Mouse (Mus musculus): ENCODE results near the gene Spam1. TPM values are rescaled to one million over a fixed set of nuclear protein-coding genes. Genes with fewer than 3 reads are reported as not detected.

Gene Spam1
- total and polyA plus RNA-seq, 3 experiments, result not detected

DNA sequence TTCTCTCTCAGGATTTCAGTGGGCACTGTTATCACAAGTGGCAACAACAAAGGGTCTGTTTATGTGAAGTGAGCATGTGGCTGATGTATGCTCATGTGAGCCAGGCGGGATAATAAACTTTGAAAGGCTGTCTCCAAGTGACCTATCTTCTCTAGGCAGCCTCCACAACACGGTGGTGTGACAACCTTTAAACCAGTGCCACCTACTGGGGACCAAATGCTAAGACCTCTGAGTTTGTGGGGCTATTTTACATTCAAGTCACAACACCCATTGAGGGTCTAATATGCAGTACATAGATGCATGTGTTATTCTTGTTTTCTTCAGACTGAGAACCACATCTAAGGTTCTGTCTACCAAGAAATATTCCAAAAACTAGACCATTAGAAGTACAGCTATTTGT lies 31.1 kb downstream of the Spam1 start:
- TF ChIP-seq BHLHE40 (IDR thresholded peaks at IDR 0.05; ENCODE audit: low read depth, low read length), result no peak
- no peak for TF ChIP-seq ELF1 (IDR thresholded peaks at IDR 0.05; ENCODE audit: low read depth, low read length)
- TF ChIP-seq CTCF (conservative IDR thresholded peaks at IDR 0.05 in 1 of 2, IDR thresholded peaks at IDR 0.05 in 1 of 2; ENCODE audit: low read depth in 2 of 2, low read length in 2 of 2), result peak; percentile 21 to 67; a peak in 3 of 4 replicates
- TF ChIP-seq SMC3 (IDR thresholded peaks at IDR 0.05; ENCODE audit: low read depth, low read length), result peak; percentile 61
- peak; percentile 60 for TF ChIP-seq RAD21 (IDR thresholded peaks at IDR 0.05; ENCODE audit: low read depth, low read length)
- DNase-seq (ENCODE audit: extremely low read depth), result peak; percentile 35
- H3K79me2 ChIP-seq (replicated peaks; ENCODE audit: control insufficient read depth, extremely low read depth, insufficient read depth, poor library complexity, severe bottlenecking), result no peaks in the 10 kb centered on the region
- dilution Hi-C loops (cut with MboI; ENCODE audit: extremely low pct_ligation_motif_present, extremely low pct_unique_long_range_greater_than_20kb, low sequenced_read_pairs) (no loop called here), in situ Hi-C loops (cut with MboI; ENCODE audit: low pct_ligation_motif_present, low pct_unique_long_range_greater_than_20kb, low sequenced_read_pairs) (no loop called here)
- H3K4me3 ChIP-seq (replicated peaks in 1 of 3; ENCODE audit: low read depth in 2 of 3, low read length in 2 of 3, poor library complexity in 1 of 3), result no peak overlapping the region
- H3K9ac ChIP-seq (ENCODE audit: insufficient read depth, low read depth), result no peak overlapping the region
- no peaks in the 10 kb centered on the region for H3K27me3 ChIP-seq (replicated peaks)
- no peaks in the 10 kb centered on the region for H3K9me3 ChIP-seq (replicated peaks; ENCODE audit: low read length)
- no peak overlapping the region for H3K4me2 ChIP-seq (ENCODE audit: insufficient read depth, low read depth, poor library complexity, severe bottlenecking)
- no peaks in the 10 kb centered on the region for H3K4me1 ChIP-seq (ENCODE audit: control insufficient read depth in 1 of 2, insufficient read depth in 2 of 2)
- H3K27ac ChIP-seq (ENCODE audit: insufficient read depth, low read depth), result no peak overlapping the region
- H3K36me3 ChIP-seq (replicated peaks in 1 of 2; ENCODE audit: control insufficient read depth in 1 of 2, insufficient read depth in 1 of 2, low read length in 1 of 2), result no peaks in the 10 kb centered on the region

Other genes with a start within 250 kb of the Spam1 start
- gene Lmod2, start 193.4 kb upstream of the Spam1 start, total RNA-seq (2012; rRNA removed), result not detected in 2 replicates
- not detected in 2 replicates for gene Lmod2, start 193.4 kb upstream of the Spam1 start, total RNA-seq (2014; rRNA removed)
- gene Lmod2, start 193.4 kb upstream of the Spam1 start, polyA plus RNA-seq (2012; ENCODE audit: insufficient read length, low read depth), result not detected in 2 replicates
- 3.9 and 5.6 TPM in 2 replicates for gene Wasl, start 126.2 kb upstream of the Spam1 start, total RNA-seq (2012; rRNA removed)
- gene Wasl, start 126.2 kb upstream of the Spam1 start, total RNA-seq (2014; rRNA removed), result 7.6 and 7.8 TPM in 2 replicates
- gene Wasl, start 126.2 kb upstream of the Spam1 start, polyA plus RNA-seq (2012; ENCODE audit: insufficient read length, low read depth), result 7.4 and 8.4 TPM in 2 replicates
- gene Hyal6, start 57.9 kb upstream of the Spam1 start, total RNA-seq (2012; rRNA removed), result not detected in 2 replicates
- not detected in 2 replicates for gene Hyal6, start 57.9 kb upstream of the Spam1 start, total RNA-seq (2014; rRNA removed)
- gene Hyal6, start 57.9 kb upstream of the Spam1 start, polyA plus RNA-seq (2012; ENCODE audit: insufficient read length, low read depth), result not detected in 2 replicates
- not detected in 2 replicates for gene Hyal4, start 42.9 kb upstream of the Spam1 start, total RNA-seq (2012; rRNA removed)
- not detected in 2 replicates for gene Hyal4, start 42.9 kb upstream of the Spam1 start, total RNA-seq (2014; rRNA removed)
- gene Hyal4, start 42.9 kb upstream of the Spam1 start, polyA plus RNA-seq (2012; ENCODE audit: insufficient read length, low read depth), result not detected in 2 replicates
- gene Hyal5, start 66.8 kb downstream of the Spam1 start, total RNA-seq (2012; rRNA removed), result not detected in 2 replicates
- not detected in 2 replicates for gene Hyal5, start 66.8 kb downstream of the Spam1 start, total RNA-seq (2014; rRNA removed)
- not detected in 2 replicates for gene Hyal5, start 66.8 kb downstream of the Spam1 start, polyA plus RNA-seq (2012; ENCODE audit: insufficient read length, low read depth)
- gene Tmem229a, start 165.1 kb downstream of the Spam1 start, total RNA-seq (2012; rRNA removed), result not detected in 2 replicates
- not detected in 2 replicates for gene Tmem229a, start 165.1 kb downstream of the Spam1 start, total RNA-seq (2014; rRNA removed)
- gene Tmem229a, start 165.1 kb downstream of the Spam1 start, polyA plus RNA-seq (2012; ENCODE audit: insufficient read length, low read depth), result not detected in 2 replicates

All from CH12.LX (cell line).